Mouse (Mus musculus): ENCODE results near the gene Phf21a. TPM values are rescaled to one million over a fixed set of nuclear protein-coding genes. Genes with fewer than 3 reads are reported as not detected.
A peak's percentile ranks its signal among the peaks of the same experiment; 100 is the strongest.

Phf21a gene
- polyA plus RNA-seq, 1 experiment from 2014 or later: 46.2 TPM

DNA sequence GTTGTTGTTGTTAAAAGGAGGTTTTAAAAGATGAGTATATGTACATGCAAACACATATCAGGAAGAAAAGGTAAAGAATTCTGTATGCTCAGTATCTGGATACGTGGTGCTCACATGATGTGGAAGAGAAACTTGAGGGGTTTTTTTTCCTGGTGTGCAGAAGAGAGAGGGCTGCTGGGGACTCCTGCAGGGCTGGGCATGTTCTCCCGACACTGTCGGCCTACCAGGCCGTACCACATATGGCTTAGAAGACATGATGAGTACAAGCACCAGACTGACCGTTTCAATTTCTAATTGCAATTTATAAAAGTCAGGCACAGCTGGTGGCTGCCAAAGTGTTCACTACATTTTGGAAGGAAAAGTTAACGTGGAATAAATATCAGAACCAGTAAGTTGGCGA is 232.8 kb downstream of the Phf21a start:
- H3K9me3 ChIP-seq (ENCODE audit: control insufficient read depth, low read length): no peaks in the 10 kb centered on the region
- peaks cover 6% of the 10 kb centered on the region; the same call in 1 of the 2 replicates for H3K36me3 ChIP-seq (ENCODE audit: control insufficient read depth, insufficient read depth, low read length)
- H3K9ac ChIP-seq (ENCODE audit: low read depth, low read length): no peak overlapping the region
- DNase-seq (ENCODE audit: low spot score) (no peak), ATAC-seq (ENCODE audit: low FRiP score) (no peak)
- H3K27ac ChIP-seq (ENCODE audit: low read depth, low read length): no peak overlapping the region
- H3K4me1 ChIP-seq (replicated peaks; ENCODE audit: control insufficient read depth, insufficient read depth, low read length): no peaks in the 10 kb centered on the region
- no peak overlapping the region for H3K4me3 ChIP-seq (ENCODE audit: low read depth, low read length)
- 90% methylated on average over 7 of the region's 7 CpGs for WGBS
- H3K4me2 ChIP-seq (replicated peaks; ENCODE audit: low read depth, low read length): no peak overlapping the region
- no peaks in the 10 kb centered on the region for H3K27me3 ChIP-seq (ENCODE audit: control insufficient read depth, insufficient read depth, low read length)

GRCm38 (mm10) chr2:92326221-92326620 is 233.3 kb downstream of the Phf21a start:
- 80% methylated on average over 1 of the region's 1 CpGs for WGBS
- no peak for ATAC-seq (ENCODE audit: low FRiP score)
- Histone ChIP-seq H3K27ac (ENCODE audit: low read depth, low read length) (no peak overlapping the region), H3K27me3 (ENCODE audit: control insufficient read depth, insufficient read depth, low read length) (no peaks in the 10 kb centered on the region), H3K9me3 (ENCODE audit: control insufficient read depth, low read length) (no peaks in the 10 kb centered on the region), H3K36me3 (ENCODE audit: control insufficient read depth, insufficient read depth, low read length) (peaks cover 6% of the 10 kb centered on the region; the same call in 1 of the 2 replicates), H3K4me1 (replicated peaks; ENCODE audit: control insufficient read depth, insufficient read depth, low read length) (no peaks in the 10 kb centered on the region), H3K9ac (ENCODE audit: low read depth, low read length) (no peak overlapping the region), H3K4me2 (replicated peaks; ENCODE audit: low read depth, low read length) (no peak overlapping the region), H3K4me3 (ENCODE audit: low read depth, low read length) (no peak overlapping the region)
- no peak for DNase-seq (ENCODE audit: low spot score)

GRCm38 (mm10) chr2:92327601-92328000 is 234.7 kb downstream of the Phf21a start:
- H3K4me1 ChIP-seq (replicated peaks; ENCODE audit: control insufficient read depth, insufficient read depth, low read length): no peaks in the 10 kb centered on the region
- no peak overlapping the region for H3K4me2 ChIP-seq (replicated peaks; ENCODE audit: low read depth, low read length)
- 91% methylated on average over 4 of the region's 4 CpGs for WGBS
- no peaks in the 10 kb centered on the region for H3K27me3 ChIP-seq (ENCODE audit: control insufficient read depth, insufficient read depth, low read length)
- no peak overlapping the region for H3K4me3 ChIP-seq (ENCODE audit: low read depth, low read length)
- no peak overlapping the region for H3K27ac ChIP-seq (ENCODE audit: low read depth, low read length)
- DNase-seq (ENCODE audit: low spot score): no peak
- no peak for ATAC-seq (ENCODE audit: low FRiP score)
- no peak overlapping the region for H3K9ac ChIP-seq (ENCODE audit: low read depth, low read length)
- no peaks in the 10 kb centered on the region for H3K9me3 ChIP-seq (ENCODE audit: control insufficient read depth, low read length)
- H3K36me3 ChIP-seq (ENCODE audit: control insufficient read depth, insufficient read depth, low read length): peaks cover 6% of the 10 kb centered on the region; the same call in 1 of the 2 replicates

GRCm38 (mm10) chr2:92328206-92328605 is 235.3 kb downstream of the Phf21a start:
- no peaks in the 10 kb centered on the region for H3K27me3 ChIP-seq (ENCODE audit: control insufficient read depth, insufficient read depth, low read length)
- H3K4me3 ChIP-seq (ENCODE audit: low read depth, low read length): no peak overlapping the region
- no peaks in the 10 kb centered on the region for H3K4me1 ChIP-seq (replicated peaks; ENCODE audit: control insufficient read depth, insufficient read depth, low read length)
- ATAC-seq (ENCODE audit: low FRiP score) (no peak), DNase-seq (ENCODE audit: low spot score) (no peak)
- H3K9me3 ChIP-seq (ENCODE audit: control insufficient read depth, low read length): no peaks in the 10 kb centered on the region
- 92% methylated on average over 8 of the region's 8 CpGs for WGBS
- H3K4me2 ChIP-seq (replicated peaks; ENCODE audit: low read depth, low read length): no peak overlapping the region
- peaks cover 6% of the 10 kb centered on the region; the same call in 1 of the 2 replicates for H3K36me3 ChIP-seq (ENCODE audit: control insufficient read depth, insufficient read depth, low read length)
- no peak overlapping the region for H3K27ac ChIP-seq (ENCODE audit: low read depth, low read length)
- H3K9ac ChIP-seq (ENCODE audit: low read depth, low read length): no peak overlapping the region

GRCm38 (mm10) chr2:92330840-92331239 is 237.9 kb downstream of the Phf21a start:
- WGBS: 62% methylated on average over 2 of the region's 2 CpGs
- Histone ChIP-seq H3K27me3 (ENCODE audit: control insufficient read depth, insufficient read depth, low read length) (no peaks in the 10 kb centered on the region), H3K9me3 (ENCODE audit: control insufficient read depth, low read length) (no peaks in the 10 kb centered on the region), H3K4me3 (ENCODE audit: low read depth, low read length) (no peak overlapping the region), H3K9ac (ENCODE audit: low read depth, low read length) (no peak overlapping the region), H3K4me1 (replicated peaks; ENCODE audit: control insufficient read depth, insufficient read depth, low read length) (no peaks in the 10 kb centered on the region), H3K27ac (ENCODE audit: low read depth, low read length) (no peak overlapping the region), H3K4me2 (replicated peaks; ENCODE audit: low read depth, low read length) (no peak overlapping the region), H3K36me3 (ENCODE audit: control insufficient read depth, insufficient read depth, low read length) (peaks cover 6% of the 10 kb centered on the region; the same call in 1 of the 2 replicates)
- DNase-seq (ENCODE audit: low spot score) (peak; percentile 63), ATAC-seq (ENCODE audit: low FRiP score) (no peak)

DNA sequence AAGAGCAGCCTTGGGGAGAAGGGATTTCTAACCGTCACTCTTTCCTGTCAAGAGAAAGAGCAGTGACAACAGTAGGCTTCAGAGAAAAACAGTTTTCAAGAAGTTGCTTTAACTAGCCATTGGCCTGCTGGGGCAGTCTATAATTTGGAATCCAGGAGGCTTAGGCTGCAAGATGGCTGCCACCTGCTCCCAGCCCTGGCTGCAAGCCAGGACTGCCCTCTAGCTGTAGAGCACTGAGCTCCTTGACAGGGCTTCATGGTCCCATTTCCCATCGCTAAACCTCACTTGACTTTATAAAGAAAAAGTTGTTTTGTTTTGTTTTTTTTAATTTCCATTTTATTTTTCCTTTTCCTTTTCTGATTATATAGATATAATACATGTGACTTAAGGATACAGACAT is 238.5 kb downstream of the Phf21a start:
- Histone ChIP-seq H3K9ac (ENCODE audit: low read depth, low read length) (no peak overlapping the region), H3K27me3 (ENCODE audit: control insufficient read depth, insufficient read depth, low read length) (no peaks in the 10 kb centered on the region), H3K4me2 (replicated peaks; ENCODE audit: low read depth, low read length) (no peak overlapping the region), H3K4me3 (ENCODE audit: low read depth, low read length) (no peak overlapping the region), H3K4me1 (replicated peaks; ENCODE audit: control insufficient read depth, insufficient read depth, low read length) (no peaks in the 10 kb centered on the region), H3K9me3 (ENCODE audit: control insufficient read depth, low read length) (no peaks in the 10 kb centered on the region), H3K27ac (ENCODE audit: low read depth, low read length) (no peak overlapping the region), H3K36me3 (ENCODE audit: control insufficient read depth, insufficient read depth, low read length) (peaks cover 4% of the 10 kb centered on the region; the same call in 1 of the 2 replicates)
- WGBS: 87% methylated on average over 2 of the region's 2 CpGs
- DNase-seq (ENCODE audit: low spot score) (peak; percentile 33), ATAC-seq (ENCODE audit: low FRiP score) (no peak)

DNA sequence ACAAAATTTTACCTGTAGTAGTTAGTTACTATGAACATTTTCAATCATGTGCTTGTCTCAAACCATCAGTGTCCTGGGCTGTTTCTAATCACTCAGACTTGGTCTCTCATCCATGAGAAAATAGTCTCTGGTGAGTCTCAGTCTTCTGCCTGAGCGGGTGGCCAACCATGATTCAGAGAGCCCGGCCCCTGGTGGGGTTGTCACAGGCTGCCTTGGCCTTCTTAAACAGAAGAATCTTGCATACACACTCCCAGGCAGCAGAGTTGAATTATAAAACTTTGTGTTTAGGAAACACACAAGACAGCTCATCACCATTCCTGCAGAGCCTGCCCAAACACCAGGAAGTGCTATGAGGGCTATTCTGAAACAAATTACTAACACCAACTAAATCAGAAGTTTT is 239.0 kb downstream of the Phf21a start:
- no peak for ATAC-seq (ENCODE audit: low FRiP score)
- no peak for DNase-seq (ENCODE audit: low spot score)
- no peak overlapping the region for H3K27ac ChIP-seq (ENCODE audit: low read depth, low read length)
- H3K9ac ChIP-seq (ENCODE audit: low read depth, low read length): no peak overlapping the region
- H3K36me3 ChIP-seq (ENCODE audit: control insufficient read depth, insufficient read depth, low read length): 0 out of 2 replicates have a peak, but pooled peaks cover 4% of the 10 kb centered on the region
- no peaks in the 10 kb centered on the region for H3K4me1 ChIP-seq (replicated peaks; ENCODE audit: control insufficient read depth, insufficient read depth, low read length)
- no peaks in the 10 kb centered on the region for H3K9me3 ChIP-seq (ENCODE audit: control insufficient read depth, low read length)
- no peaks in the 10 kb centered on the region for H3K27me3 ChIP-seq (ENCODE audit: control insufficient read depth, insufficient read depth, low read length)
- no peak overlapping the region for H3K4me2 ChIP-seq (replicated peaks; ENCODE audit: low read depth, low read length)
- WGBS: 92% methylated on average over 2 of the region's 2 CpGs
- H3K4me3 ChIP-seq (ENCODE audit: low read depth, low read length): no peak overlapping the region

DNA sequence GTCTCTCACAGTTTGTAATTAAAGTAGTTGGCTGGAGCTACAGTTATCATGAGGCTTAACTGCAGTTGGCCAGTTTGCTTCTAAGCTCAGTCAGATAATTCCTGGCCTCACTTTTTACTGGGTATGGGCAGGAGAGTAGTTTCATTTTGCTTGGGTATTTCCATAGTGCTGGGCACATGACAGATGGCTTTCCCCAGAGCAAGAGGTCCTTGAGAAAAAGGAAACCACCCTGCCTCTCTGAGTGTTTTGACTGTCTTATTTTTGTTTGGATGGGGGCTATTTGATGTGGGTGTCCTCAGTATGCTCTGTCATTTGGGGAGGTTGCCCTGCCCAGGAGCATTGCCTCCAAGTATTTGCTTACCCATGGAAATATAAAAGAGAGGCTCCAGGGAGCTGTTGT is 249.5 kb downstream of the Phf21a start:
- no peak for DNase-seq (ENCODE audit: low spot score)
- Histone ChIP-seq H3K36me3 (ENCODE audit: control insufficient read depth, insufficient read depth, low read length) (no peaks in the 10 kb centered on the region), H3K27ac (ENCODE audit: low read depth, low read length) (no peak overlapping the region), H3K4me2 (replicated peaks; ENCODE audit: low read depth, low read length) (no peak overlapping the region), H3K4me3 (ENCODE audit: low read depth, low read length) (no peak overlapping the region), H3K9me3 (ENCODE audit: control insufficient read depth, low read length) (no peaks in the 10 kb centered on the region), H3K4me1 (replicated peaks; ENCODE audit: control insufficient read depth, insufficient read depth, low read length) (no peaks in the 10 kb centered on the region), H3K27me3 (ENCODE audit: control insufficient read depth, insufficient read depth, low read length) (no peaks in the 10 kb centered on the region), H3K9ac (ENCODE audit: low read depth, low read length) (no peak overlapping the region)
- ATAC-seq (ENCODE audit: low FRiP score): no peak

DNA sequence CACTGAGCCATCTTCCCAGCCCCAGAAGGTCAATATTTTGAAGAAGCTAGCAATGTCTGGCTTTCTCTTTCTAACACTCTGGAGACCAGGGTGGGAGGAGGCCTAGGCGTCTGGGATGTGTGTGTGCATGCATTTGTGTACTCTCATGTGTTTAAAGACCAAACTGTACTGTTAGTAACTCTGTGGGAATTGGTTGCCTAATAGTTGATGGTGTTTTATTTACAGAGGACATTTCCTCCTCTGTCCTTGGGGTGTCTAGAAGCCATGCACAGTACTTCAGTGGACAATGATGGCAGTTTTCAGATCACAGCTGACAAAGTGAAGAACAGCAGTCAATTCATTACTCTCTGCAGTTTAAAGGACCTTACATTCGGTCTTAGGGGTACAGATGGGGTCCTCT is 254.3 kb downstream of the Phf21a start:
- Histone ChIP-seq H3K4me2 (replicated peaks; ENCODE audit: low read depth, low read length) (no peak overlapping the region), H3K27me3 (ENCODE audit: control insufficient read depth, insufficient read depth, low read length) (no peaks in the 10 kb centered on the region), H3K27ac (ENCODE audit: low read depth, low read length) (no peak overlapping the region), H3K9me3 (ENCODE audit: control insufficient read depth, low read length) (no peaks in the 10 kb centered on the region), H3K36me3 (ENCODE audit: control insufficient read depth, insufficient read depth, low read length) (peaks cover 3% of the 10 kb centered on the region), H3K4me3 (ENCODE audit: low read depth, low read length) (no peak overlapping the region), H3K9ac (ENCODE audit: low read depth, low read length) (no peak overlapping the region), H3K4me1 (replicated peaks; ENCODE audit: control insufficient read depth, insufficient read depth, low read length) (no peaks in the 10 kb centered on the region)
- no peak for ATAC-seq (ENCODE audit: low FRiP score)
- WGBS: 92% methylated on average over 2 of the region's 2 CpGs
- no peak for DNase-seq (ENCODE audit: low spot score)
